Mouse (Mus musculus): ENCODE measurements around the gene Tmem45a. TPM values are rescaled to one million over a fixed set of nuclear protein-coding genes. Genes with fewer than 3 reads are reported as not detected.

Tmem45a gene
- polyA plus RNA-seq, 1 experiment: not detected

GRCm38 (mm10) chr16:56799541-56800029 is 86.4 kb downstream of the Tmem45a start:
- TF ChIP-seq CTCF (IDR thresholded peaks at IDR 0.05; ENCODE audit: low read depth, low read length): no peak
- TF ChIP-seq POLR2A (IDR thresholded peaks at IDR 0.05; ENCODE audit: borderline replicate concordance, low read depth, low read length): no peak
- no peak overlapping the region for H3K4me3 ChIP-seq (ENCODE audit: insufficient read depth, low read length)
- no peaks in the 10 kb centered on the region for H3K4me1 ChIP-seq (ENCODE audit: control insufficient read depth, insufficient read depth, low read length)
- H3K27ac ChIP-seq (ENCODE audit: insufficient read depth, low read depth, low read length): no peak overlapping the region

- H3K27ac ChIP-seq (ENCODE audit: insufficient read depth, low read depth, low read length): no peak overlapping the region
- no peak overlapping the region for H3K4me3 ChIP-seq (ENCODE audit: insufficient read depth, low read length)
- TF ChIP-seq CTCF (IDR thresholded peaks at IDR 0.05; ENCODE audit: low read depth, low read length) (no peak), POLR2A (IDR thresholded peaks at IDR 0.05; ENCODE audit: borderline replicate concordance, low read depth, low read length) (no peak)
- H3K4me1 ChIP-seq (ENCODE audit: control insufficient read depth, insufficient read depth, low read length): no peaks in the 10 kb centered on the region
Observed at GRCm38 (mm10) chr16:56798873-56799272, 87.1 kb downstream of the Tmem45a start.

DNA sequence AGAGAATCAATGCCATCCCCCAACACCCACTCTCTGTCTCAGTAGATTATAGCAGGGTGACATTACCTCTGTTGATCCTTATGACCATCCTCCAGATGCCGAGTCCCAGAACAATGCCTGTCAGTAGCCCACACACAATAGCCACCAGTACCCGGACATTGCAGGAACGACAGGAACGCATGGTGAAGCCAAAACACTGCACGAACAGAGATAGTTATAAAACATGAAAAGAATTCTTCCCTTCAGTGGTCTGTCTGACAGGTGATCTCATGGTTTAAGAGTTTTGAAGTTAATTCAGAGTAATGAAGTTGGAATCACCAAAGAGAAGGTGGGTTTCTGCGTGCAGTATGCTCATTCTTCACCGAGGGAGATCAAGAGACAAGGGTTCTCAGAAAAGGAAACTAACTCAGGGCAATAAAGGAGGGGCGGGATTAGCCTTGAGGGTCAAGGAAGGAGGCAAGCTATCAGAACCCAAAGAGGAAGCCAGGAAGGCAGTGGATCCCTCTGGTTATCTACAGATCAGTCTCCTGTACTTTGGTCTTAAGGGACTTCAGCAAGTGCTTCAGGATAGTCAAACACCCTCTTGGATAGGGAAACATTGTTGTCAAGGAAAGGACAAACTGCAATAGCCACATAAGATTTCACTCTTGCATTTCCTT is 90.4 kb downstream of the Tmem45a start, which contains the start of gene Adgrg7:
Gene Adgrg7 (minus strand): TSS at position 375 of the 659 bp plus-strand sequence.
- TF ChIP-seq POLR2A (IDR thresholded peaks at IDR 0.05; ENCODE audit: borderline replicate concordance, low read depth, low read length): no peak
- no peak for TF ChIP-seq CTCF (IDR thresholded peaks at IDR 0.05; ENCODE audit: low read depth, low read length)
- no peak within 1 kb of the TSS for H3K4me3 ChIP-seq (ENCODE audit: insufficient read depth, low read length)
- no peaks in the 10 kb centered on the region for H3K4me1 ChIP-seq (ENCODE audit: control insufficient read depth, insufficient read depth, low read length)
- no peak within 1 kb of the TSS for H3K27ac ChIP-seq (ENCODE audit: insufficient read depth, low read depth, low read length)

- no peak overlapping the region for H3K4me3 ChIP-seq (ENCODE audit: insufficient read depth, low read length)
- H3K27ac ChIP-seq (ENCODE audit: insufficient read depth, low read depth, low read length): no peak overlapping the region
- TF ChIP-seq POLR2A (IDR thresholded peaks at IDR 0.05; ENCODE audit: borderline replicate concordance, low read depth, low read length) (no peak), CTCF (IDR thresholded peaks at IDR 0.05; ENCODE audit: low read depth, low read length) (no peak)
- no peaks in the 10 kb centered on the region for H3K4me1 ChIP-seq (ENCODE audit: control insufficient read depth, insufficient read depth, low read length)
Observed at GRCm38 (mm10) chr16:56794383-56795144, 91.4 kb downstream of the Tmem45a start.

- Histone ChIP-seq H3K4me3 (ENCODE audit: insufficient read depth, low read length) (no peak overlapping the region), H3K4me1 (ENCODE audit: control insufficient read depth, insufficient read depth, low read length) (no peaks in the 10 kb centered on the region), H3K27ac (ENCODE audit: insufficient read depth, low read depth, low read length) (no peak overlapping the region)
- TF ChIP-seq POLR2A (IDR thresholded peaks at IDR 0.05; ENCODE audit: borderline replicate concordance, low read depth, low read length): no peak
- no peak for TF ChIP-seq CTCF (IDR thresholded peaks at IDR 0.05; ENCODE audit: low read depth, low read length)
Observed at GRCm38 (mm10) chr16:56793778-56794177, 92.2 kb downstream of the Tmem45a start.

GRCm38 (mm10) chr16:56785943-56786342 is 100.0 kb downstream of the Tmem45a start:
- no peak overlapping the region for H3K27ac ChIP-seq (ENCODE audit: insufficient read depth, low read depth, low read length)
- no peak overlapping the region for H3K4me3 ChIP-seq (ENCODE audit: insufficient read depth, low read length)
- H3K4me1 ChIP-seq (ENCODE audit: control insufficient read depth, insufficient read depth, low read length): no peaks in the 10 kb centered on the region
- TF ChIP-seq CTCF (IDR thresholded peaks at IDR 0.05; ENCODE audit: low read depth, low read length): no peak

DNA sequence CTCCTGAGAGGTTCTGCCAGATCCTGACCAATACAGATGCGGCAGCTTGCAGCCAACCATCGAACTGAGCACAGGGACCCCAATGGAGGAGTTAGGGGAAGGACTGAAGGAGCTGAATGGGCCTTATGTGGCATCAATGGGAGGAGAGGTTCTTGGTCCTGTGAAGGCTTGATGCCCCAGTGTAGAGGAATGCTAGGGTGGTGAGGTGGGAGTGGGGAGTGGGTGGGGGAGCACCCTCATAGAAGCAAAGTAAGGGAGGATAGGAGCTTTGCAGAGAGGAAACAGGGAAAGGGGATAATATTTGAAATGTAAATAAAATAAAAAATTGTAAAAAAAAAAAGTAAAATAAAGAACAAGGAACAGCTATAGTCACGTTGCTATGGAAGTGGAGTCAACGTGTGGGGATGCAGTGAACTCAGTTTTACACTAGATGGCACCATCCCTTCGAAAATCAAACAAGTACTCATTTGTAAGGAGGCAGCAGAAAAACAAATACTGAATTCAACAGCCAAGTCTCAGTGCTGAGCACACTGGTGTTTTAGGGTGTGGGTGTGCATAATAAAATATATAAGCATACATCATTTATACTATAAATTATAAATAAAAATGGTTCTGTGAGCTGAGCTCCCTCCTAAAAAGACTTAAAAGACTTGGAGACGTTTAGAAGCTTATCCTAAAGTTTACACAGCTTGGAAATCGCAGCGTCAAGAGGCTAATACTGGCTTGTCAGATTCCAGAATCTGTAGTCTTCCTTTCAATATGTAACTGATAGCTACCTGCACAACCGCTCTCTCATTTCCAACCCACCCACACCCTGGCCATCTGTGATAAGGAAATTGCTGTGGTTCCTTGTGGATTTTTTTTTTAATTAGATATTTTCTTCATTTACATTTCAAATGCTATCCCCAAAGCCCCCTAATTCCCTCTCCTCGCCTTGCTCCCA is 114.5 kb downstream of the Tmem45a start:
- Histone ChIP-seq H3K4me3 (ENCODE audit: insufficient read depth, low read length) (no peak overlapping the region), H3K4me1 (ENCODE audit: control insufficient read depth, insufficient read depth, low read length) (no peaks in the 10 kb centered on the region), H3K27ac (ENCODE audit: insufficient read depth, low read depth, low read length) (no peak overlapping the region)
- TF ChIP-seq CTCF (IDR thresholded peaks at IDR 0.05; ENCODE audit: low read depth, low read length): no peak
- no peak for TF ChIP-seq POLR2A (IDR thresholded peaks at IDR 0.05; ENCODE audit: borderline replicate concordance, low read depth, low read length)

Other genes starting within 250 kb of the Tmem45a start
- gene Tfg, start 168.7 kb downstream of the Tmem45a start, polyA plus RNA-seq (2012; ENCODE audit: insufficient read depth, insufficient read length, missing spikeins): 77.8 and 79.5 TPM in 2 replicates
- not detected in 2 replicates for gene Adgrg7, start 90.3 kb downstream of the Tmem45a start, polyA plus RNA-seq (2012; ENCODE audit: insufficient read depth, insufficient read length, missing spikeins)
- gene Lnp1, start 41.9 kb upstream of the Tmem45a start, polyA plus RNA-seq (2012; ENCODE audit: insufficient read depth, insufficient read length, missing spikeins): not detected in 2 replicates
- gene Tmem45a2, start 185.2 kb upstream of the Tmem45a start, polyA plus RNA-seq (2012; ENCODE audit: insufficient read depth, insufficient read length, missing spikeins): not detected in 2 replicates
- gene Tomm70a, start 235.5 kb upstream of the Tmem45a start, polyA plus RNA-seq (2012; ENCODE audit: insufficient read depth, insufficient read length, missing spikeins): 20.3 and 20.8 TPM in 2 replicates

Measured in bone marrow macrophage, adult 2 months (primary cell).